Mouse (Mus musculus) myocyte (in vitro differentiated cells): ENCODE results near the gene Kcnc4.

ENCODE experiments used
- E2F4 ChIP-seq: IDR thresholded peaks from one replicate; pipeline ENCODE4 v1.6.1; 2011; ENCODE audit warnings: mild to moderate bottlenecking, control low read depth, moderate library complexity; ENCODE audit not compliant: insufficient read depth
- POLR2A ChIP-seq: IDR thresholded peaks from one replicate; pipeline ENCODE4 v1.6.1; 2011; ENCODE audit warnings: low read depth, mild to moderate bottlenecking, control low read depth, moderate library complexity; ENCODE audit not compliant: insufficient read length

- TF ChIP-seq POLR2A (no peak), E2F4 (no peak)
These were observed 29.3 kb upstream of the Kcnc4 start for GRCm38 (mm10) chr3:107488637-107489036.
